ENCODE assay signal across 9 mouse cellular contexts in the genomic region with DNA sequence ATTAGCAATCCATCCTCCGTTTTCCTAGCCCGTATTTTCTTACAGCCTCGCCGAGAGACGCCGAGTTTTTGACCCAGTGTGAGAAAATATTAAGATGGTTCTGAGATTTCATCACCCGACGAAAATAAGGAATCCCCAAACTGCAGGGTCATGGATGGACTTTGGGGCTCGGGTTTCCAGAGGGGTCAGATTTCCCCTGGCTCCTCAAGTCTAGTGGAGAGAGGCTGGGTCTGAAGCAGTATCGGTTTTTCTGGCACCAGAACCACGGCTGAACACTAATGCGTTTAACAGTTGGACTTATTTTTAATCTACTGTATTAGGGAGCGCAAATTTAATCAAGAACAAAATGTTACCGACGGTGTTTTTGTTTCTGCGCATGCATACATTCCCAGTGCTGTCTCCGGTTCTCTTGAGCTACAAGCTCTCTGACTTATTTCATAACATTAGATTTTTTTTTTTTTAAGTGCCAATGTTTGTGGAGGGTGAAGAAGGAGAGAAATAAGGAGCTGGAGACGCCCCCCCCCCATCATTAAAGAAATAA.
DNase-seq lines count a peak whose midpoint lies in the region; ATAC-seq and TF ChIP-seq lines count a peak whose summit lies in the region.
"Had no signal": no experiment of that assay in that cellular context is flagged by ENCODE, and none has a peak within 500 bp of the region (broad histone marks: within the 10 kb centered on the region; RNA-seq: fewer than 3 reads in every experiment).

No protein-coding gene starts in this region.

- ATAC-seq in midbrain, embryonic 11.5 days (ENCODE audit: low FRiP score): no peak
- ATAC-seq in midbrain, postnatal 0 days (ENCODE audit: low FRiP score): no peak
- ATAC-seq in stomach, embryonic 15.5 days (ENCODE audit: insufficient read depth, low FRiP score, low read depth): no peak
- ATAC-seq: hindbrain, embryonic 16.5 days had no signal

- WGBS in midbrain, embryonic 11.5 days: 78% methylated on average over 18 of the region's 18 CpGs
- 79% methylated on average over 18 of the region's 18 CpGs for WGBS in midbrain, postnatal 0 days
- WGBS in heart, embryonic 10.5 days: 75% methylated on average over 18 of the region's 18 CpGs
- WGBS in stomach, embryonic 15.5 days: 44% methylated on average over 18 of the region's 18 CpGs

- H3K4me1 ChIP-seq in midbrain, embryonic 11.5 days (ENCODE audit: control insufficient read depth, insufficient read depth, low read length): peaks cover 11% of the 10 kb centered on the region
- H3K4me1 ChIP-seq in midbrain, postnatal 0 days (ENCODE audit: insufficient read depth, low read length): no peaks in the 10 kb centered on the region
- H3K4me1 ChIP-seq in heart, embryonic 10.5 days: 0 out of 2 replicates have a peak, but pooled peaks cover 7% of the 10 kb centered on the region
- peaks cover 15% of the 10 kb centered on the region; the same call in 1 of the 2 replicates for H3K4me1 ChIP-seq in stomach, embryonic 15.5 days

- H3K27ac ChIP-seq in midbrain, embryonic 11.5 days (ENCODE audit: low read depth, low read length): no peak overlapping the region
- H3K27ac ChIP-seq in midbrain, postnatal 0 days (ENCODE audit: low read depth, low read length): no peak overlapping the region
- H3K27ac ChIP-seq in heart, embryonic 10.5 days: peak overlapping the region; percentile 42; the same call in 1 of the 2 replicates
- H3K27ac ChIP-seq in stomach, embryonic 15.5 days: peak overlapping the region; percentile 71

- H3K27me3 ChIP-seq in midbrain, embryonic 11.5 days (ENCODE audit: control insufficient read depth, insufficient read depth, low read length): no peaks in the 10 kb centered on the region
- no peaks in the 10 kb centered on the region for H3K27me3 ChIP-seq in midbrain, postnatal 0 days (ENCODE audit: insufficient read depth, low read length)
- no peaks in the 10 kb centered on the region for H3K27me3 ChIP-seq in heart, embryonic 10.5 days (ENCODE audit: insufficient read depth, poor library complexity, severe bottlenecking)
- H3K27me3 ChIP-seq in stomach, embryonic 15.5 days (replicated peaks): no peaks in the 10 kb centered on the region

- no peaks in the 10 kb centered on the region for H3K36me3 ChIP-seq in midbrain, embryonic 11.5 days (ENCODE audit: control insufficient read depth, insufficient read depth, low read length)
- no peaks in the 10 kb centered on the region for H3K36me3 ChIP-seq in midbrain, postnatal 0 days (ENCODE audit: insufficient read depth, low read length)
- no peaks in the 10 kb centered on the region for H3K36me3 ChIP-seq in heart, embryonic 10.5 days
- no peaks in the 10 kb centered on the region for H3K36me3 ChIP-seq in stomach, embryonic 15.5 days

- H3K4me3 ChIP-seq in midbrain, embryonic 11.5 days (ENCODE audit: low read depth, low read length): no peak overlapping the region
- H3K4me3 ChIP-seq in midbrain, postnatal 0 days (ENCODE audit: low read depth, low read length): no peak overlapping the region
- no peak overlapping the region for H3K4me3 ChIP-seq in heart, embryonic 10.5 days
- 0 out of 2 replicates have a peak overlapping the region, but pooled peaks have one; percentile 5 for H3K4me3 ChIP-seq in stomach, embryonic 15.5 days (replicated peaks)

- no peak overlapping the region for H3K4me2 ChIP-seq in midbrain, embryonic 11.5 days
- no peak overlapping the region for H3K4me2 ChIP-seq in midbrain, postnatal 0 days (ENCODE audit: low read depth, low read length, poor library complexity, severe bottlenecking)
- H3K4me2 ChIP-seq in stomach, embryonic 15.5 days: peak overlapping the region; percentile 44; the same call in 1 of the 2 replicates

- no peaks in the 10 kb centered on the region for H3K9me3 ChIP-seq in midbrain, embryonic 11.5 days (ENCODE audit: control insufficient read depth, low read length)
- no peaks in the 10 kb centered on the region for H3K9me3 ChIP-seq in midbrain, postnatal 0 days (ENCODE audit: low read length)
- no peaks in the 10 kb centered on the region for H3K9me3 ChIP-seq in heart, embryonic 10.5 days
- no peaks in the 10 kb centered on the region for H3K9me3 ChIP-seq in stomach, embryonic 15.5 days

- DNase-seq in midbrain, embryonic 11.5 days (ENCODE audit: low spot score, missing footprints): peak; percentile 78
- no peak for DNase-seq in midbrain, postnatal 0 days (ENCODE audit: low spot score)
- no peak for DNase-seq in heart, embryonic 10.5 days (ENCODE audit: low spot score)
- DNase-seq in kidney, postnatal 4 days: peak; percentile 13 to 43
- no peak for DNase-seq in spleen, postnatal 4 days (ENCODE audit: low spot score in 2 of 2)
- DNase-seq in right cerebral cortex, postnatal 4 days: no peak
- no peak for DNase-seq in adipocyte (ENCODE audit: low spot score)

- no peak for TF ChIP-seq CTCF in midbrain, postnatal 0 days (IDR thresholded peaks at IDR 0.05)

- no peak overlapping the region for H3K9ac ChIP-seq in midbrain, embryonic 11.5 days (ENCODE audit: low read length)
- no peak overlapping the region for H3K9ac ChIP-seq in midbrain, postnatal 0 days (replicated peaks; ENCODE audit: low read length, poor library complexity, severe bottlenecking)
- H3K9ac ChIP-seq in stomach, embryonic 15.5 days: no peak overlapping the region

Comparison
In these comparisons a context has a peak if more than half of its experiments do, and no peak if none do; other contexts are left out.
1. DNase-seq: peak in midbrain, embryonic 11.5 days (single experiment) and kidney, postnatal 4 days (2 of 2); none in midbrain, postnatal 0 days (single experiment), heart, embryonic 10.5 days (single experiment), spleen, postnatal 4 days (0 of 2), right cerebral cortex, postnatal 4 days (single experiment) and adipocyte (single experiment).
2. H3K27ac ChIP-seq: peak in heart, embryonic 10.5 days (single experiment) and stomach, embryonic 15.5 days (single experiment); none in midbrain, embryonic 11.5 days (single experiment) and midbrain, postnatal 0 days (single experiment).